Mouse (Mus musculus): ENCODE measurements at regions not wholly inside any gene's neighbourhood (a gene's known extent, or its start where the extent isn't known, plus 50 kb on each side); places are given as distances from the start of the nearest gene placed in this dataset.

GRCm38 (mm10) chr10:118709718-118710117, 160.3 kb downstream of the Dyrk2 start:
- H3K4me2 ChIP-seq (ENCODE audit: low read depth), result no peak overlapping the region
- ATAC-seq (ENCODE audit: insufficient read depth), result no peak
- no peak overlapping the region for H3K9ac ChIP-seq (replicated peaks)
- 62% methylated on average over 8 of the region's 8 CpGs for WGBS (ENCODE audit: insufficient replicate concordance)
- H3K4me3 ChIP-seq (ENCODE audit: insufficient read depth in 1 of 2, low read depth in 2 of 2, low read length in 2 of 2), result no peak overlapping the region
- H3K9me3 ChIP-seq (ENCODE audit: control insufficient read depth, low read length), result no peaks in the 10 kb centered on the region
- no peaks in the 10 kb centered on the region; a peak in 2 of 4 replicates for H3K4me1 ChIP-seq (replicated peaks; ENCODE audit: control insufficient read depth in 2 of 2, insufficient read depth in 2 of 2, low read length in 1 of 2)
- no peaks in the 10 kb centered on the region for H3K36me3 ChIP-seq (replicated peaks; ENCODE audit: control insufficient read depth, insufficient read depth, low read depth)
- H3K27ac ChIP-seq, result no peak overlapping the region
- no peak for DNase-seq (ENCODE audit: low read depth in 3 of 3, low spot score in 3 of 3)
- no peak for TF ChIP-seq EP300 (IDR thresholded peaks at IDR 0.05; ENCODE audit: low read depth)
- no peak for TF ChIP-seq CTCF (IDR thresholded peaks at IDR 0.05; ENCODE audit: low read depth)
- H3K27me3 ChIP-seq (ENCODE audit: control insufficient read depth, insufficient read depth, low read length), result no peaks in the 10 kb centered on the region

DNA sequence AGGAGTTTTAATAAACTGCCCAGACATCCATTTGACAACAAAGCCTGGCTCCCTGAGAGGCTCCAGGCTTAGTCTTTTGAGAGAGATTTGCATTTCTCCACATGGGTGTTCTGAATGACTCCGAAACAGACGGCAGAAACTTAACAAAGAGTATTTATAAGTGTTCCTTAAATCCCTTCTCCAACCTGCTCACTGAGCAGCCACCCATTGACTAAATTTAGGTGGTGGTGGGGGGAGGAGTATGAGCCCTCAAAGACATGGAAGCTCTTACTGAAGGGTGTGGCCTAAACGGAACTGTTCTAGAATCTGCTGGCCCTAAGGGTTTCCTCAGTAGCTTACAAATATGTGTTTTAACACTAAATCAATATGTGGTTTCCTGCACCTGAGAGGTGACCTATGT, 158.5 kb downstream of the Dyrk2 start:
- no peak for TF ChIP-seq EP300 (IDR thresholded peaks at IDR 0.05; ENCODE audit: low read depth)
- no peak for TF ChIP-seq CTCF (IDR thresholded peaks at IDR 0.05; ENCODE audit: low read depth)
- no peak overlapping the region for H3K9ac ChIP-seq (replicated peaks)
- H3K9me3 ChIP-seq (ENCODE audit: control insufficient read depth, low read length), result no peaks in the 10 kb centered on the region
- H3K36me3 ChIP-seq (replicated peaks; ENCODE audit: control insufficient read depth, insufficient read depth, low read depth), result no peaks in the 10 kb centered on the region
- no peak overlapping the region for H3K4me3 ChIP-seq (ENCODE audit: insufficient read depth in 1 of 2, low read depth in 2 of 2, low read length in 2 of 2)
- no peaks in the 10 kb centered on the region; a peak in 1 of 4 replicates for H3K4me1 ChIP-seq (replicated peaks; ENCODE audit: control insufficient read depth in 2 of 2, insufficient read depth in 2 of 2, low read length in 1 of 2)
- H3K4me2 ChIP-seq (ENCODE audit: low read depth), result no peak overlapping the region
- no peaks in the 10 kb centered on the region for H3K27me3 ChIP-seq (ENCODE audit: control insufficient read depth, insufficient read depth, low read length)
- no peak overlapping the region for H3K27ac ChIP-seq
- 71% methylated on average over 3 of the region's 3 CpGs for WGBS (ENCODE audit: insufficient replicate concordance)
- ATAC-seq (ENCODE audit: insufficient read depth), result no peak
- no peak for DNase-seq (ENCODE audit: low read depth in 3 of 3, low spot score in 3 of 3)

DNA sequence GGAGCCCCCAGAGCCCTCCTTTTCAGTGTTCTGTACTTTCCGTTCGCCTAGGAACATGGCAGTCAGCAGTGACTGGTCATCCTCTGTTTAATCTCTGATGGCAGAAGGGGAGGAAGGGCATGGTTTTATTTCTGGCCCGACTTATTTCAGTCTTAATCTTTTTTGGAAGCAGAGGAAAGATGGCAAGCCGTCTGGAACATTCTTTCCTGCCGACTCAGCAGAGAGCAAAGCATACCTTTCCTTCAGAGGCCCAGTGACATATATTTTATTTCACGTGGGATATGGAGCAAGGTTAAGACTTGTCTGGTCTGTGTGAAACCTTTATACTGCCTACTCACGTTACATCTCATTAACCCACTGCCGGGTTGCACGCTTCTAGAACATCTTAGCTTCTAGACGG, 158.1 kb downstream of the Dyrk2 start:
- Histone ChIP-seq H3K36me3 (replicated peaks; ENCODE audit: control insufficient read depth, insufficient read depth, low read depth) (no peaks in the 10 kb centered on the region), H3K4me1 (replicated peaks; ENCODE audit: control insufficient read depth in 2 of 2, insufficient read depth in 2 of 2, low read length in 1 of 2) (no peaks in the 10 kb centered on the region; a peak in 1 of 4 replicates), H3K4me2 (ENCODE audit: low read depth) (no peak overlapping the region), H3K9me3 (ENCODE audit: control insufficient read depth, low read length) (no peaks in the 10 kb centered on the region), H3K27ac (no peak overlapping the region), H3K9ac (replicated peaks) (no peak overlapping the region), H3K4me3 (ENCODE audit: insufficient read depth in 1 of 2, low read depth in 2 of 2, low read length in 2 of 2) (no peak overlapping the region), H3K27me3 (ENCODE audit: control insufficient read depth, insufficient read depth, low read length) (no peaks in the 10 kb centered on the region)
- TF ChIP-seq CTCF (IDR thresholded peaks at IDR 0.05; ENCODE audit: low read depth) (no peak), EP300 (IDR thresholded peaks at IDR 0.05; ENCODE audit: low read depth) (no peak)
- 59% methylated on average over 10 of the region's 10 CpGs for WGBS (ENCODE audit: insufficient replicate concordance)
- DNase-seq (ENCODE audit: low read depth in 3 of 3, low spot score in 3 of 3) (no peak), ATAC-seq (ENCODE audit: insufficient read depth) (no peak)

GRCm38 (mm10) chr10:118712951-118713350, 157.1 kb downstream of the Dyrk2 start:
- TF ChIP-seq EP300 (IDR thresholded peaks at IDR 0.05; ENCODE audit: low read depth) (no peak), CTCF (IDR thresholded peaks at IDR 0.05; ENCODE audit: low read depth) (no peak)
- no peak for ATAC-seq (ENCODE audit: insufficient read depth)

GRCm38 (mm10) chr10:118714179-118714581, 155.8 kb downstream of the Dyrk2 start:
- Histone ChIP-seq H3K27ac (no peak overlapping the region), H3K36me3 (replicated peaks; ENCODE audit: control insufficient read depth, insufficient read depth, low read depth) (no peaks in the 10 kb centered on the region), H3K9ac (replicated peaks) (no peak overlapping the region), H3K4me2 (ENCODE audit: low read depth) (no peak overlapping the region), H3K4me1 (replicated peaks; ENCODE audit: control insufficient read depth in 2 of 2, insufficient read depth in 2 of 2, low read length in 1 of 2) (no peaks in the 10 kb centered on the region; a peak in 1 of 4 replicates), H3K27me3 (ENCODE audit: control insufficient read depth, insufficient read depth, low read length) (no peaks in the 10 kb centered on the region), H3K4me3 (ENCODE audit: insufficient read depth in 1 of 2, low read depth in 2 of 2, low read length in 2 of 2) (no peak overlapping the region), H3K9me3 (ENCODE audit: control insufficient read depth, low read length) (no peaks in the 10 kb centered on the region)
- DNase-seq (ENCODE audit: low read depth in 3 of 3, low spot score in 3 of 3) (no peak), ATAC-seq (ENCODE audit: insufficient read depth) (no peak)
- no peak for TF ChIP-seq CTCF (IDR thresholded peaks at IDR 0.05; ENCODE audit: low read depth)
- TF ChIP-seq EP300 (IDR thresholded peaks at IDR 0.05; ENCODE audit: low read depth), result no peak
- WGBS (ENCODE audit: insufficient replicate concordance), result 46% methylated on average over 17 of the region's 17 CpGs

More at GRCm38 (mm10) chr10:118712951-118713350, 157.1 kb downstream of the Dyrk2 start:
- Histone ChIP-seq H3K4me2 (ENCODE audit: low read depth) (no peak overlapping the region), H3K27me3 (ENCODE audit: control insufficient read depth, insufficient read depth, low read length) (no peaks in the 10 kb centered on the region), H3K9me3 (ENCODE audit: control insufficient read depth, low read length) (no peaks in the 10 kb centered on the region), H3K36me3 (replicated peaks; ENCODE audit: control insufficient read depth, insufficient read depth, low read depth) (no peaks in the 10 kb centered on the region), H3K9ac (replicated peaks) (no peak overlapping the region), H3K4me1 (replicated peaks; ENCODE audit: control insufficient read depth in 2 of 2, insufficient read depth in 2 of 2, low read length in 1 of 2) (no peaks in the 10 kb centered on the region; a peak in 1 of 4 replicates), H3K27ac (no peak overlapping the region), H3K4me3 (ENCODE audit: insufficient read depth in 1 of 2, low read depth in 2 of 2, low read length in 2 of 2) (no peak overlapping the region)
- 61% methylated on average over 6 of the region's 6 CpGs for WGBS (ENCODE audit: insufficient replicate concordance)
- no peak for DNase-seq (ENCODE audit: low read depth in 3 of 3, low spot score in 3 of 3)

Measured in liver, embryonic 14.5 days (tissue).